Mouse (Mus musculus): Measurements from ENCODE around the gene Sipa1l3.

Sipa1l3 gene

GRCm38 (mm10) chr7:29505337-29506318, 12.8 kb downstream of the Sipa1l3 start:
- no peak for DNase-seq (ENCODE audit: low spot score in 2 of 2)

GRCm38 (mm10) chr7:29504683-29505290, 13.7 kb downstream of the Sipa1l3 start:
- DNase-seq (ENCODE audit: low spot score in 2 of 2), result no peak

GRCm38 (mm10) chr7:29503616-29504015, 14.8 kb downstream of the Sipa1l3 start:
- DNase-seq (ENCODE audit: low spot score in 2 of 2), result no peak

GRCm38 (mm10) chr7:29501214-29501613, 17.2 kb downstream of the Sipa1l3 start:
- DNase-seq (ENCODE audit: low spot score in 2 of 2), result no peak

- DNase-seq (ENCODE audit: low spot score in 2 of 2), result no peak
These were observed 19.4 kb downstream of the Sipa1l3 start for GRCm38 (mm10) chr7:29499071-29499470.

GRCm38 (mm10) chr7:29496953-29497590, 21.4 kb downstream of the Sipa1l3 start:
- DNase-seq (ENCODE audit: low spot score in 2 of 2), result no peak

GRCm38 (mm10) chr7:29496332-29496731, 22.1 kb downstream of the Sipa1l3 start:
- no peak for DNase-seq (ENCODE audit: low spot score in 2 of 2)

DNA sequence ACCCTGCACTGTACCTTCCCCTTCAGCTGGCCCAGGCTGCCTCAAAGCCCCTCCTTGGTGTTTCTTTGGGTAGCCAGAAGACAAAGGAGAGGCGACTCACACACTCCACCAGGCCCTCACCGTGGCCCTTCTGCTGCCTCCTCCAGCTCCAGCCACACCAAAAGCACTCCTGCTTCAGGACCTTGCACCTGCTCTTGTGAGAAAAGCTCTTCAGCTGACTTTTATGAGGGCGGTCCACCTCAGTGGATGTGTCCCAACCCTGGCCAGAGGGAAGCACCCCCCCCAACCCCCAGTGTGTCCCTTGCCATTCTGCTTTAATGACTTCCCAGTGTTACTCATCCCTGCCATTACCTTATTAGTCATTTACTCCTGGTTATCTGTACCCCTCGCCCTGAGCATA, 22.6 kb downstream of the Sipa1l3 start:
- no peak for DNase-seq (ENCODE audit: low spot score in 2 of 2)

DNA sequence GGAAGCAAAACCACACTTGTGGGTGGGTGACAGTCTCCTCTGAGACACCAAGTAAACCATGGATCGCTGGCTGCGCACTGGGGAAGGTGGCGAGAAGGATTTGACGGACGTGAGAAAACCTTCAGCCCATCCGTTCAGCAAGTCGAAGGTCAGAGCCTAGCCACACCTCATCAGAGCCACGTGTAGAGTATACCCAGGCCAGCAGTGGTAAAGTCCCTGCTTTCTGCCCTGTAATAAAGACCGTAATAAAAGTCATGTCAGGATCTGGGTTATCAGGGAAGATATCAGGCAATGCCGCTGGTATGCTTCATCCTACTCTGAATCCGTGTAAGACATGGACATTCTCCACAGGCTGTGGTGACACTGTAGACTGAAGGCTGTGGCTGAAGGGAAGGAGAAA, 23.6 kb downstream of the Sipa1l3 start:
- no peak for DNase-seq (ENCODE audit: low spot score in 2 of 2)

- DNase-seq (ENCODE audit: low spot score in 2 of 2), result no peak
These were observed 24.4 kb downstream of the Sipa1l3 start for GRCm38 (mm10) chr7:29494015-29494414.

GRCm38 (mm10) chr7:29492992-29493391, 25.4 kb downstream of the Sipa1l3 start:
- DNase-seq (ENCODE audit: low spot score in 2 of 2), result no peak

DNA sequence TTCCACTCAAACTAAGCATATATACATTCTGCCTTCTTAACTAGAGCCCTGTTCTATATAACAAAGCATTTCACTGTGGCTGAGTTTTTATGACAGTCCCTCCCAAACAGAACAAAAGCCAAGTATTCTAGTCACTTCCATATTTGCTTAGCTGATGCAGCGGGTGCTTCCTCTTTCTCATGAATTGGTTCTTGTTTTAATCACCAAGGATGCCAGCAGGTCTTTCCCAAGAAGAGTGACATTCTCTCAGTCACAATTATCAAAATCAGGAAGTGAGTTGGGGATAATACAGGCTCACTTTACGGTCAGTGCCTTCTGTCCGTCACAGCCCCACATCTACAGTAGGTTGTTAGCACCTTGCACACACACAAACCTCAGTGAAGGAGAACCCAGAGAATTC, 26.6 kb downstream of the Sipa1l3 start:
- no peak for DNase-seq (ENCODE audit: low spot score in 2 of 2)

DNA sequence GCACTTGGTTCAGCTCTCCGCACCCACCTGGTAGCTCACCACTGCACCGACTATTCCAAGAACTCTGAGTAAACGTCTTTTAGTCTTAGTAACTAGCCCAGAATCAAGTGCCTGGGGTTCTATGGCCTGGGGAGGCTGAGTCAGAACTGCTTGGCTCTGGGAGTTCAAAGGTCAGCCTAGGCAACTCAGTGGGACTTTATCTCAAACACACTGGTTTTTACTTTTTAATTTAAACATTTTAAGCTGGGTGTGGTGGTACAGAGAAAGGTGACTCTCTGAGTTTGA, 27.0 kb downstream of the Sipa1l3 start:
- DNase-seq (ENCODE audit: low spot score in 2 of 2), result no peak

GRCm38 (mm10) chr7:29490704-29491470, 27.6 kb downstream of the Sipa1l3 start:
- DNase-seq (ENCODE audit: low spot score in 2 of 2), result no peak

- DNase-seq (ENCODE audit: low spot score in 2 of 2), result no peak
These were observed 28.6 kb downstream of the Sipa1l3 start for GRCm38 (mm10) chr7:29489851-29490250.

GRCm38 (mm10) chr7:29489364-29489763, 29.1 kb downstream of the Sipa1l3 start:
- DNase-seq (ENCODE audit: low spot score in 2 of 2), result no peak

GRCm38 (mm10) chr7:29486753-29487152, 31.7 kb downstream of the Sipa1l3 start:
- no peak for DNase-seq (ENCODE audit: low spot score in 2 of 2)

- DNase-seq (ENCODE audit: low spot score in 2 of 2), result no peak
These were observed 32.7 kb downstream of the Sipa1l3 start for GRCm38 (mm10) chr7:29485721-29486120.

DNA sequence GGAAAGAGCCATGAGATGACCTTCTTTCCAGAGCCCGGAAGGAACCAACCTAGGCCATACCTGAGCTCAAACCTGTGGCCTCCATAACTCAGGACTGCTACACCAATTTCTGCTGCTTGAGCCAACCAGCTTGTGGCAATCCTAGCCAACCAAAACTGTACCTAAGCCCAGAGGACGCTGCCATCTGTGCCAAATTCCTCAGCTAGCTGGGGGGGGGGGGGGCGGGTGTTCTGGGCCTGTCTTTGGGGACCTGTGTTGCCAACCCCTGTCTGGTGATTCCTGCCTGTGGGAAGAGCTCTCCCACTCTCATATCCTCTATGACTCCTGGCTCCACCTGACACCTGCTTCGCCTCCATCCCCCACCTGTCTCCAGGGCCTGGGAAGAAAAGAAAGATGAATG, 34.9 kb downstream of the Sipa1l3 start:
- no peak for DNase-seq (ENCODE audit: low spot score in 2 of 2)

DNA sequence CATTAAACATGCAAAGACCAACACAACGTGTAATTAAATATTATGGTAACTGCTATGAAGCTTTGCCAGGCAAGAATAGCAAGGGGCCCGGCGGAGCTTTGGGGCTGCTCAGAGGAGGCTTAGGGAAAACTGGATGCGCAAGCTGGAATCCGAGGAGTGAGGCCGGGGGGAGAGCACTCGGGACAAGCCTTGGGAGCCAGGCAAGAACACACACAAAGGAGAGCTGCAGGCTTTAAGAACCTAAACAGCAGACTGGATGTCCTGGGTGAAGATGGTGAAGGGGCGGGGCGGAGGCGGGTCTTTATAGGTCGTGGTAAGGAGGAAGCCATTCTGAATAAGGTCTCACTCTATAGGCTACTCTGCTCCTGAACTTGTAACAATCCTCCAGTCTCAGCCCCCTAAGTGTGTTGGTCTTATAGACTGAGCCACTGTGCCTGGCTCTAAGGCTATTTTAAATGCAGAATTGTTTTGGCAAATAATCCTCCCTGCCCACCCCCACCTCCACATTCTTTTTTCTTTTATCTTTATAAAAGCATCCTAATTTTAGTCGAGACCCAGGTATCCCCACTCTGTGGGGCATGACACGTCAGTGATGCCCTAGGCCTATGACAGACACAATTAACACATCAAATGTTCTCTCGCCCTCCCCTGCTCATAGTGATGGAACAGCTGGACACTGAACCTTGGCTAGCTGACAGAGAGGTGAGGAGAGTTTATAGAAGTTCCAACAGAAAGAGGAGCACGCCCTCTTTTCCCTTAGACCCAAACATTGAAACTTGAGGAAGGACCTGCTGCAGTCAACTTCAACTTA, 36.9 kb downstream of the Sipa1l3 start:
- no peak for DNase-seq (ENCODE audit: low spot score in 2 of 2)
